Mouse (Mus musculus) spleen, embryonic (tissue): ENCODE measurements around the gene Mus81.

Experiments
- CTCF ChIA-PET: fragments of 350-600 bp; sonication (Branson Sonifier 250); formaldehyde crosslinking; loops from one replicate; lab custom pipeline; 2022; lab: Charles Lee

The Mus81 gene

DNA sequence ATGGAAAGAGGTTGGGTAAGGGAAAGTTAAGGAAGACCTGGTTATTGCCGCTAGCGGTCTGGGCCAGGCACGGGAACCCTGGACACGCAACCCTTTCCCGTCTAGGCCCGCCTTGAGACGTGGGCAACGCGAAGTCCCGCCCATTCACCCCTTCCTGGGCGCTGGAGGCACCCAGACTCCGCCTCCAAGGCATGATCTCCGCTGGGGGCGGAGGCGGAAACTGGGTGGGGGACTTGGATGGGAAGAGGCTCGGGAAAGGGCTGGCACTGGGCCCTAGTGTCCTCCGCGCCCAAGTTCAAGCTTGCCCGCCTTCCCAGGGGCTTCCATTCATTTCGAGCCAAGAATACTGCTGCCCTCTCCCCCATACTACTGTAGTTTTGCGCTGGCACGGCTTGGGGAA, 14.5 kb downstream of the Mus81 start, which contains the start of gene Efemp2:
Efemp2 (plus strand) TSS at position 235 of the 400 bp plus-strand sequence.
- CTCF ChIA-PET, result interaction anchor here (1.6 kb wide), 1 partner anchor 14 kb away, joined by 4 read pairs; the partner anchor contains the start of gene Mus81

DNA sequence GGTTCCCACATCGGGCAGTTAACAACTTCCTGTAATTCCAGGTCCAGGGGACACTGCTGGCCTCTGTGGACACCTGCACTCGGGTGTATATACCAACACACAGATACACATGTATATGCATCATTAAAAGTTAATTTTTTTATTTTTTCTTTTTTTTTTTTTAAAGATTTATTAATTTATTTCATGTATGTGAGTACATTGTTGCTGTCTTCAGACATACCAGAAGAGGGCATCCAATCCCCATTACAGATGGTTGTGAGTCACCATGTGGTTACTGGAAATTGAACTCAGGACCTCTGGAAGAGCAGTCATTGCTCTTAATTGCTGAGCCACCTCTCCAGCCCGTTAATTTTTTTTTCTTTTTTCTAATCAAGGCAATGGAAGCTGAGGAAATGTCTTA, 15.3 kb downstream of the Mus81 start:
- CTCF ChIA-PET, result interaction anchor here (1.6 kb wide), 1 partner anchor 15 kb away, joined by 4 read pairs; the partner anchor contains the start of gene Mus81

GRCm38 (mm10) chr19:5471846-5472245, 16.4 kb downstream of the Mus81 start:
- CTCF ChIA-PET, result interaction anchor here (0.6 to 0.7 kb wide), 4 partner anchors 13 to 1187 kb away, joined by 3 to 8 read pairs (median 6); partner anchors contain the start of gene Fosl1

- CTCF ChIA-PET, result no interaction called here
These were observed 19.8 kb downstream of the Mus81 start, which contains the start of gene Ctsw for GRCm38 (mm10) chr19:5468374-5468773. TSS of gene Ctsw (minus strand) at chr19:5468507.

- CTCF ChIA-PET, result no interaction called here
These were observed 21.2 kb downstream of the Mus81 start for GRCm38 (mm10) chr19:5466916-5467500.

GRCm38 (mm10) chr19:5465037-5465436, 23.2 kb downstream of the Mus81 start:
- CTCF ChIA-PET, result interaction anchor here (1.0 kb wide), 2 partner anchors 22 to 171 kb away, joined by 4 to 5 read pairs; no protein-coding TSS in a partner anchor

DNA sequence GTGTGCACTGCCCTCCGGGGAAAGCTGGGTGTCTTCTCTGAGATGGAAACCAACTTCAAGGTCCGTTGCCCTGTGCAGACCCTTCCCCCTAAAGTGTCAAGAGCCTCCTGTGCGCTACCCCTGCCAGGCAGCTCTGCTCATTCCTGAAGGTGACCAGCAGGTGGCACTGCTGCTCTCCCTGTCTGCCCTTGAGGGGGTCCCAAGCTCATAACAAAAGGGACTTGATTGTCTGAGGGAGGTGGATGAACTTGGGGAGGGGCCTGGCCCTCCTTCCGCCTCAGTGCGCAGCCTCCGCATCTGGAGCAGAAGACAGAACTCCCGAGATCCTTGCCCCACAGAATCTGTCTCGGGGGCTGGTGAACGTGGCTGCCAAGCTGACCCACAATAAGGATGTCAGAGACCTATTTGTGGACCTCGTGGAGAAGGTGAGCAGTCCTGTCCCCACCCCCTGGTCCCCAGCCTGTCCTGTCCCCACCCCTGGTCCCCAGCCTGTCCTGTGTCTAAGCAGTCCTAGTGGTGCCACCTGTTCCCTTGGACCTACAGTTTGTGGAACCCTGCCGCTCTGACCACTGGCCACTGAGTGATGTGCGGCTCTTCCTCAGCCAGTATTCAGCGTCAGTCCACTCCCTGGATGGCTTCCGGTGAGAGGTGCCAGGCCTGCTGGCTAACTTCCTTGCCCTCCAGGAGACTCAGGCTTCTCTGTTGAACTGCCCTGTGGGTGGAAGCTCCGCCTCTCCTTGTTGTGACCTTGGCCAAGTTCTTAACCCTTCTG, 24.2 kb downstream of the Mus81 start:
- CTCF ChIA-PET, result interaction anchor here (1.0 to 1.5 kb wide), 4 partner anchors 11 to 170 kb away, joined by 3 to 5 read pairs (median 4); no protein-coding TSS in a partner anchor

- CTCF ChIA-PET, result interaction anchor here (1.0 to 1.5 kb wide), 2 partner anchors 12 to 30 kb away, joined by 3 to 4 read pairs; no protein-coding TSS in a partner anchor
These were observed 25.0 kb downstream of the Mus81 start for GRCm38 (mm10) chr19:5463212-5463611.

- CTCF ChIA-PET, result no interaction called here
These were observed 26.8 kb downstream of the Mus81 start for GRCm38 (mm10) chr19:5461411-5461810.

DNA sequence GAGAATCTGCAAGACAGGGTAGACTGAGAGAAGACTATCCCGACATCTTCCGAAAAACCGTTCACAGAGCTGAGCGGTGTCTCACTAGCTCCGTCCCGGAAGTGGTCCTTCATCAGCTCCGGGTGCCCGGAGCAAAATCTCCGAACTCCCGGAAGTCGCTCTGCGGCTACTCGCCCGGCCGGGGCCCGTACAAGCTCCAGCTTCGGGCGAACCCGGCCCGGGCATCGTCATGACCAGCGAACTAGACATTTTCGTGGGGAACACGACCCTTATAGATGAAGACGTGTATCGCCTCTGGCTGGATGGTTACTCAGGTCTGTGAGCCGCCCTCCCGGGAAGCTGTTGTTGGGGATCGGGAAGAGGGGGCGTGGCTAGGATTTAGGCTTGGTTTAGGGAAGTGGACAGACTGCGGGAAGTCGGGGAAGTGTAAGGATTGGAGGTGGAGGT, 27.7 kb downstream of the Mus81 start, which contains the start of gene Fibp:
Fibp (plus strand) TSS at position 151 of the 447 bp plus-strand sequence.
- CTCF ChIA-PET, result no interaction called here

DNA sequence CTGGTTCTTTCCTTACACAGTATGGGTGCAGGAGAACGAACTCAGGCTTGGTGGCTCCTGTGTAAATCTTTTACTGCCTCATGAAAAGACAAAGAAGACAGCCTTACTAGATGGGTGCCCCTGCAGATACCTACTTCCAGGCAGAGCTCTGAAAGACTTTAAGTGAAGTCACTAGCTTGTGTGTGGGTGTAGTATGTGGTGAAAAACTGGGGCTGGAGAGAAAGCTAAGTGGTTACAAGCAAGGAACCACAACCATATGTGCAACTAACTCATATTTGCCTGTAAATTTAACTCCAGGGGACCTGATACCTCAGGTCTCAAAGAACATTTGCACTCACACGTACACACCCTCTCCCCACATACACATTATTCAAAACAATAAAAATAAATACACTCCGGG, 28.3 kb downstream of the Mus81 start:
- CTCF ChIA-PET, result no interaction called here

- CTCF ChIA-PET, result interaction anchor here (0.6 to 1.6 kb wide), 2 partner anchors 13 to 29 kb away, joined by 3 to 8 read pairs; partner anchors contain the start of gene Mus81
These were observed 29.2 kb downstream of the Mus81 start for GRCm38 (mm10) chr19:5459019-5459418.

DNA sequence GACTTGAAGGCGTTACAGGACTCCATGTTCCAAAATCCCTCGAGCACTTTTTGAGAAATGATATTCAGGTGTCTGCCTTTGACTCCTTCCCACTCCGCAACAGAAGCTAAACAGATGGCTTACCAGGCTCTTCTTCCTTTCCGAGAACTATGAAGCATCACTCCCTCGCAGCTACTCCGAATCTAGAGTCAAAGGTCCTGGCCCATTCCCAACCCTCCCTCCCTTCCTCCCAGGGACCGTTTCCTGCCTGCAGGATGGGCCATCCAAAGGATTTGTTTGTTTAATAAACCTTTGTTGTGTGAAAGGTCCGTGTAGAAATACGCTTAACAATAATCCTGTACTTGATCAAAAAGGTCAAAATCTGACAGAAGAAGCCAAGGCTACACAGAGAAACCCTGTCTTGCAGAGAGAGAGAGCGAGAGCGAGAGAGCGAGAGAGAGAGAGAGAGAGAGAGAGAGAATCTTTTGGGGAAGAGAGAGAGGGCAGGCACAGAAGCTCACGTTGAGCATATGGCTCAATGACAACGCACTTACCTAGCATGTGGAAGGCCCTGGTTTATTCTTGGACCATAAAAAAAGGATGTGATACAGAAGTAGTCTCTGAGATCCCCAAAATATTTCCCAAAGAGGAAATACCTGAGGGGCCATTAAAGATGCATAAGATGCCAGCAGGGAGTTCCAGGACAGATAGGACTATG, 30.3 kb downstream of the Mus81 start, which contains the start of gene Ccdc85b:
Ccdc85b (minus strand) TSS at position 149 of the 697 bp plus-strand sequence.
- CTCF ChIA-PET, result interaction anchor here (1.6 kb wide), 1 partner anchor 30 kb away, joined by 3 read pairs; the partner anchor contains the start of gene Mus81

GRCm38 (mm10) chr19:5456922-5457745, 31.1 kb downstream of the Mus81 start:
- CTCF ChIA-PET, result interaction anchor here (0.7 kb wide), 1 partner anchor 23 kb away, joined by 3 read pairs; no protein-coding TSS in a partner anchor

DNA sequence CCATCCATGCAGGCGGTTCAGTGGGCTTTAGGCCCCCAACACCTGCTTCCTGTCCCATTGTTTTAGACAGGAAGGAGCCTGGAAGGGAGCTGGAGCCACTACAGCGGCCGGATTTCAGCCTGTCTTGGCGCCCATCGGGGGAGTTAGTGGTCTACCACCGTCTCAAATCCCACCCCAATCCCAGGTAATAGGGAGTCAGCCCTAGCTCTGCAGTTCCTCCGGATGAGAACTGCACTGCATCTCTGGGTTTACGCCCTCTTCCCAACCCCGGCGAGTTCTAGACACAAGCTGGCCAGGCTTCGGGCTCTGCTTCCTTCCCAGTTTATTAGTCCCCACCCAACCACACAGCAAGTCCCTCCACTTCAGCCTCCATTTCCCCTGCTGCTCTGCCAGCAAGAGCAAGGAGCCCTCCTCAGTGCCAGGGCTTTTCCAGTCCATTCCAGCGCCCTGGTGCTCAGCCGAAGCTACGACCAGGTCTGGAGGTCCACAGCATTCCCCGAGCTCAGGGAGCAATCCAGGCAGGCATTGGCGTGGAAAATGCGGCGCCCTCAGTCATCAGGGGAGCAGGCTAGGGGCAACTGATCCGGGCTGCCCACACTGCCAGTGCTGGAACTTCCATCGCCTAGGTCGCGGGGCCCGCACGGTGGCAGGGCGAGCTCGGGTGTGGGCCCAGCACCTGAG, 31.8 kb downstream of the Mus81 start:
- CTCF ChIA-PET, result interaction anchor here (0.6 to 0.7 kb wide), 2 partner anchors 21 to 22 kb away, joined by 3 to 4 read pairs; no protein-coding TSS in a partner anchor

DNA sequence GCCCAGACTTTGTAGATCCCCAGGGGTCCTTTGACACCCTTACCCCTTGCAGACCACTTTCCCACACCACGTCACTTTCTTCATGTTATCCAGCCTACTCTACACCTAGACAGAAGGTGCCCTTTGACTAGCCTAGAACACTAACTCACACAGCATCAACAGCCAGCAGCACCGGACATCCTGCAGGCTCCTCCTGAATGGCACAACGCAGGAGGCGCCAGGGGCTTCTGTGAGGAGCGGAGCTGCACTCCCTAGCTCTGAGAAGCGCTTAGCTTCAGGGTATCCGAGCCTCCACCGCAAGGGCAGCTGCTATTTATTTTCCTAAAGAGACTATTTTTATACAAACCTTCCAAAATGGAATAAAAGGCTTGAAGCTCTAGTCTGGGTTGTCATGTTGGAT, 32.6 kb downstream of the Mus81 start:
- CTCF ChIA-PET, result no interaction called here

DNA sequence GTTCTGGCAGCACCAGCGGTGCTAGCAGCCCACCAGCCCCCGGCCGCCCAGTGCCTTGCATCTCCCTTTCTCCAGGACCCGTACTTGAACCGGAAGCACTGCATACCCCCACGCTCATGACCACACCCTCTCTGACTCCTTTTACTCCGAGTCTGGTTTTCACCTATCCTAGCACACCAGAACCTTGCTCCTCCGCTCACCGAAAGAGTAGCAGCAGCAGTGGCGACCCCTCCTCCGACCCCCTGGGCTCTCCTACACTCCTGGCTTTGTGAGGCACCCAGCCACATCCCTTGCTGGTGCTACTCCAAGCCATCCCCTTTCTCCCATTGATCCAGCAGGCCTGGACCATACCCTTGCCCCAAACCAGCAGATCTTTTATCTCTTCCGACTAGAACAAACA, 33.2 kb downstream of the Mus81 start:
- CTCF ChIA-PET, result no interaction called here

GRCm38 (mm10) chr19:5451766-5452165, 36.4 kb downstream of the Mus81 start:
- CTCF ChIA-PET, result no interaction called here

DNA sequence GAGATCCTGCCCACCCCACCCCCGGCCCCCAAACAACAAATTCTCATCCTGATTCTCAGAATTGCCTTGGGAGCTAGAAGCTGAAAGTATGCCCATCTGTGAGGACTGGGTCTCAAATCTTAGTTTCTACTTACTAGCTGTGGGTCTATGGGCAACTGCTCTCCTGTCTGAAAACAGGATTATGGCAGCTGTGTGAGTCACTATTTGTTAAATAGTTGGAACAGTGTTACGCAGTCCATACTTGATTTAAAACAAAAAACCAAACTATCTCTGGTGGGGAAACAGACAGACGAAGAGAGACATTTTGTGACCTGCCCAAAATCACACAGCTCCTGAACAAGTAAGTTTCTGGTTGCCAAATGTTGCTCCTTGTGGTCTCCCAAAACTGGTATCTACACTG, 38.5 kb downstream of the Mus81 start:
- CTCF ChIA-PET, result interaction anchor here (0.5 to 1.0 kb wide), 3 partner anchors 20 to 567 kb away, joined by 3 to 5 read pairs (median 3); no protein-coding TSS in a partner anchor
